Mouse (Mus musculus) liver, postnatal 0 days (tissue): ENCODE results near the gene Ube2h. TPM values are rescaled to one million over a fixed set of nuclear protein-coding genes. Genes with fewer than 3 reads are reported as not detected.

Source experiments
- ATAC-seq: fragments of 200-750 bp; cut with Nextera tagmentation; 2 replicates; pipeline ENCODE4 v1.8.0; 2017; ENCODE audit warnings: mild to moderate bottlenecking, moderate library complexity
- DNase-seq: peaks from one replicate; pipeline ENCODE4 v3.0.0-alpha.2; 2016
- H3K27ac ChIP-seq: fragments of 300-500 bp; sonication (generic); 2 replicates; pipeline ENCODE4 v1.5.1; 2014; ENCODE audit warnings: antibody characterized with exemption, moderate library complexity, mild to moderate bottlenecking, low read depth
- H3K27me3 ChIP-seq: fragments of 300-500 bp; sonication (generic); 2 replicates; pipeline ENCODE4 v1.6.1; 2014; ENCODE audit warnings: low read length, control low read depth, mixed read lengths; ENCODE audit not compliant: insufficient read depth
- H3K36me3 ChIP-seq: fragments of 300-500 bp; sonication (generic); replicated peaks from 2 replicates; pipeline ENCODE4 v1.6.1; 2014; ENCODE audit warnings: mild to moderate bottlenecking, control low read depth, low read length, moderate library complexity, mixed read lengths; ENCODE audit not compliant: insufficient read depth
- H3K4me1 ChIP-seq: fragments of 300-500 bp; sonication (generic); 2 replicates; pipeline ENCODE4 v1.6.1; 2014; ENCODE audit warnings: antibody characterized with exemption, mild to moderate bottlenecking, control low read depth; ENCODE audit not compliant: insufficient read depth
- H3K4me2 ChIP-seq: fragments of 300-500 bp; sonication (generic); 2 replicates; pipeline ENCODE4 v1.6.1; 2014; ENCODE audit warnings: low read depth, mild to moderate bottlenecking, low read length, moderate library complexity, mixed read lengths
- H3K4me3 ChIP-seq: fragments of 300-500 bp; sonication (generic); 2 replicates; pipeline ENCODE4 v1.5.1; 2014; ENCODE audit warnings: low read depth, low read length
- H3K9ac ChIP-seq: fragments of 300-500 bp; sonication (generic); replicated peaks from 2 replicates; pipeline ENCODE4 v1.6.1; 2014; ENCODE audit warnings: mild to moderate bottlenecking, moderate library complexity
- H3K9me3 ChIP-seq: fragments of 300-500 bp; sonication (generic); 2 replicates; pipeline ENCODE4 v1.6.1; 2016; ENCODE audit warnings: mild to moderate bottlenecking, control low read depth, low read length, mixed read lengths
- CTCF ChIP-seq: sonication (generic); IDR thresholded peaks from 2 replicates; pipeline ENCODE4 v1.5.1; 2016; ENCODE audit warnings: antibody characterized with exemption, low read depth
- EP300 ChIP-seq: IDR thresholded peaks from 2 replicates; pipeline ENCODE4 v1.6.1; 2016; ENCODE audit warnings: antibody characterized with exemption, low read depth, mild to moderate bottlenecking
- WGBS: fragments of 180-500 bp; shearing (Covaris S2); extraction: QIAGEN DNeasy Blood & Tissue Kit; methylation state at CpG from one replicate; pipeline ENCODE4 v1.1.7; 2014; ENCODE audit not compliant: insufficient replicate concordance; 5-methylcytosine and 5-hydroxymethylcytosine counted together
- polyA plus RNA-seq: library from polyadenylated mRNA; unstranded; fragments of >200 nt; fragmentation: Nextera tagmentation; extraction: Ambion mirVana; gene quantifications from 2 replicates; pipeline ENCODE4 v1.2.1, GENCODE M21; 2015

The Ube2h gene
- polyA plus RNA-seq, 1 experiment from 2014 or later, result 18.2 TPM

GRCm38 (mm10) chr6:30302781-30303631 is 1.3 kb downstream of the Ube2h start:
- peak overlapping the region; percentile 93 for H3K9ac ChIP-seq
- H3K4me1 ChIP-seq, result peaks cover 53% of the 10 kb centered on the region
- H3K27me3 ChIP-seq, result no peaks in the 10 kb centered on the region
- no peak for ATAC-seq
- H3K36me3 ChIP-seq, result peaks cover under 1% of the 10 kb centered on the region
- H3K4me3 ChIP-seq, result peak overlapping the region; percentile 85
- H3K4me2 ChIP-seq, result peak overlapping the region; percentile 77
- TF ChIP-seq CTCF (no peak), EP300 (peak; percentile 28; the same call in 1 of the 2 replicates)
- peak; percentile 58 for DNase-seq
- WGBS, result 4% methylated on average over 11 of the region's 11 CpGs
- no peaks in the 10 kb centered on the region for H3K9me3 ChIP-seq
- H3K27ac ChIP-seq, result peak overlapping the region; percentile 92

- H3K9ac ChIP-seq, result peak overlapping the region; percentile 42
- H3K9me3 ChIP-seq, result no peaks in the 10 kb centered on the region
- ATAC-seq (no peak), DNase-seq (no peak)
- H3K27ac ChIP-seq, result peak overlapping the region; percentile 92
- peaks cover 9% of the 10 kb centered on the region for H3K36me3 ChIP-seq
- H3K4me2 ChIP-seq, result peak overlapping the region; percentile 77
- H3K27me3 ChIP-seq, result no peaks in the 10 kb centered on the region
- H3K4me1 ChIP-seq, result peaks cover 44% of the 10 kb centered on the region
- WGBS, result 47% methylated on average over 4 of the region's 4 CpGs
- no peak for TF ChIP-seq CTCF
- no peak for TF ChIP-seq EP300
- H3K4me3 ChIP-seq, result peak overlapping the region; percentile 85
Measured at GRCm38 (mm10) chr6:30302156-30302555, 2.2 kb downstream of the Ube2h start.

GRCm38 (mm10) chr6:30300901-30301300 is 3.4 kb downstream of the Ube2h start:
- H3K4me3 ChIP-seq, result peak overlapping the region; percentile 85
- no peak for DNase-seq
- TF ChIP-seq CTCF (no peak), EP300 (no peak)
- 38% methylated on average over 7 of the region's 7 CpGs for WGBS
- H3K4me1 ChIP-seq, result peaks cover 39% of the 10 kb centered on the region
- H3K9ac ChIP-seq, result peak overlapping the region; percentile 42
- peak; percentile 7 for ATAC-seq
- H3K27ac ChIP-seq, result peak overlapping the region; percentile 92
- peak overlapping the region; percentile 77 for H3K4me2 ChIP-seq
- H3K27me3 ChIP-seq, result no peaks in the 10 kb centered on the region
- H3K9me3 ChIP-seq, result no peaks in the 10 kb centered on the region
- H3K36me3 ChIP-seq, result peaks cover 16% of the 10 kb centered on the region

- Histone ChIP-seq H3K4me2 (peak overlapping the region; percentile 77), H3K4me1 (peaks cover 39% of the 10 kb centered on the region), H3K27me3 (no peaks in the 10 kb centered on the region), H3K27ac (peak overlapping the region; percentile 92), H3K9ac (peak overlapping the region; percentile 42), H3K4me3 (peak overlapping the region; percentile 85), H3K9me3 (no peaks in the 10 kb centered on the region), H3K36me3 (peaks cover 20% of the 10 kb centered on the region)
- ATAC-seq (peak; percentile 80), DNase-seq (peak; percentile 85)
- WGBS, result 7% methylated on average over 5 of the region's 5 CpGs
- TF ChIP-seq CTCF (no peak), EP300 (peak; percentile 50)
Measured at GRCm38 (mm10) chr6:30300372-30300771, 4.0 kb downstream of the Ube2h start.

GRCm38 (mm10) chr6:30299683-30300082 is 4.7 kb downstream of the Ube2h start:
- peak overlapping the region; percentile 77 for H3K4me2 ChIP-seq
- H3K27ac ChIP-seq, result peak overlapping the region; percentile 92
- 79% methylated on average over 5 of the region's 5 CpGs for WGBS

GRCm38 (mm10) chr6:30299116-30299515 is 5.2 kb downstream of the Ube2h start:
- no peaks in the 10 kb centered on the region for H3K9me3 ChIP-seq
- WGBS, result 49% methylated on average over 1 of the region's 1 CpGs
- no peak overlapping the region for H3K9ac ChIP-seq
- peaks cover 32% of the 10 kb centered on the region for H3K4me1 ChIP-seq
- no peak overlapping the region for H3K4me2 ChIP-seq
- H3K4me3 ChIP-seq, result no peak overlapping the region
- no peaks in the 10 kb centered on the region for H3K27me3 ChIP-seq
- H3K36me3 ChIP-seq, result peaks cover 30% of the 10 kb centered on the region
- no peak for TF ChIP-seq EP300
- TF ChIP-seq CTCF, result no peak
- no peak for DNase-seq
- peak overlapping the region; percentile 92 for H3K27ac ChIP-seq
- no peak for ATAC-seq

More at GRCm38 (mm10) chr6:30299683-30300082, 4.7 kb downstream of the Ube2h start:
- ATAC-seq (no peak), DNase-seq (no peak)
- Histone ChIP-seq H3K4me1 (peaks cover 34% of the 10 kb centered on the region), H3K36me3 (peaks cover 26% of the 10 kb centered on the region), H3K27me3 (no peaks in the 10 kb centered on the region), H3K4me3 (0 out of 2 replicates have a peak overlapping the region, but pooled peaks have one; percentile 85), H3K9ac (no peak overlapping the region), H3K9me3 (no peaks in the 10 kb centered on the region)
- TF ChIP-seq EP300 (no peak), CTCF (no peak)
